Mouse (Mus musculus): ENCODE measurements around the gene Dcaf17. TPM values are rescaled to one million over a fixed set of nuclear protein-coding genes. Genes with fewer than 3 reads are reported as not detected.

The Dcaf17 gene
- polyA plus RNA-seq, 1 experiment from 2014 or later: 31.8 TPM

Other genes with a start within 250 kb of the Dcaf17 start
- 40.2 and 47.7 TPM in 2 replicates for gene Tlk1, start 229.6 kb upstream of the Dcaf17 start, polyA plus RNA-seq (2016; fragmentation: Nextera tagmentation; extraction: Ambion mirVana)
- gene Mettl8, start 255 bp downstream of the Dcaf17 start, polyA plus RNA-seq (2016; fragmentation: Nextera tagmentation; extraction: Ambion mirVana): 17.9 and 20.0 TPM in 2 replicates
- 2.2 and 2.8 TPM in 2 replicates for gene Cybrd1, start 62.6 kb downstream of the Dcaf17 start, polyA plus RNA-seq (2016; fragmentation: Nextera tagmentation; extraction: Ambion mirVana)
- 117 and 118 TPM in 2 replicates for gene Dync1i2, start 156.4 kb downstream of the Dcaf17 start, polyA plus RNA-seq (2016; fragmentation: Nextera tagmentation; extraction: Ambion mirVana)